Mouse (Mus musculus) erythroblast, embryonic 14.5 days (primary cell): ENCODE measurements at regions not wholly inside any gene's neighbourhood (a gene's known extent, or its start where the extent isn't known, plus 50 kb on each side); places are given as distances from the start of the nearest gene placed in this dataset.

Experiments
- H3K27me3 ChIP-seq: 2 replicates; pipeline ENCODE4 v1.6.1; 2012; ENCODE audit warnings: inconsistent platforms; ENCODE audit not compliant: control insufficient read depth
- H3K36me3 ChIP-seq: 2 replicates; pipeline ENCODE4 v1.6.1; 2012; ENCODE audit warnings: mild to moderate bottlenecking, inconsistent platforms; ENCODE audit not compliant: control insufficient read depth
- H3K4me1 ChIP-seq: 2 replicates; pipeline ENCODE4 v1.6.1; 2012; ENCODE audit warnings: inconsistent platforms; ENCODE audit not compliant: control insufficient read depth
- H3K4me3 ChIP-seq: replicated peaks from 2 replicates; pipeline ENCODE3; 2012; ENCODE audit warnings: moderate library complexity, mild to moderate bottlenecking, inconsistent platforms
- H3K9me3 ChIP-seq: 2 replicates; pipeline ENCODE4 v1.6.1; 2012; ENCODE audit warnings: low read length, inconsistent platforms, mixed read lengths; ENCODE audit not compliant: control insufficient read depth
- GATA1 ChIP-seq: IDR thresholded peaks from 2 replicates; pipeline ENCODE4 v1.6.1; 2012; ENCODE audit warnings: low read length, inconsistent platforms, mixed read lengths
- TAL1 ChIP-seq: IDR thresholded peaks from 3 replicates; pipeline ENCODE4 v1.6.1; 2012; ENCODE audit warnings: low read length, inconsistent platforms, mixed read lengths

DNA sequence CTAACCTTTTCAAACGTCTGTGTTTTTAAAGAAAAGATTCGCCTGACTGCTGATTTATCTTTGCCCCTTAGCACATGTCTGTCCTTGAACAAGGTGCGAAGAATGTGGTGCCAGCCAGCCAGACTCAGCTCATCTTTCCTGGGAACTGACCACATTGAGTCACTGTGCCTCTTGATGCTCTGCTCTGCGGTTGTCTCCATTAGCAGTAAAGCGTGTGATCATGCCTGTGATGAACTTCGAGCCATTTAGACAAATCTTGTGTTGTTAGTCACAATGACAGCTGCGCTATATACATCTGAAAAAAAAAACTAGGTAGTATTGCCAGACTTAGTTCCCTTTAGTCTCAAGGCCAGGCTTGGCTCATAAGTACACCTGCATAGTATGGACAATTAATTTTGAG lies 140.1 kb downstream of the Fam43a start:
- Histone ChIP-seq H3K9me3 (no peaks in the 10 kb centered on the region), H3K36me3 (no peaks in the 10 kb centered on the region), H3K4me1 (no peaks in the 10 kb centered on the region), H3K4me3 (no peak overlapping the region), H3K27me3 (no peaks in the 10 kb centered on the region)
- TF ChIP-seq GATA1: no peak
- TF ChIP-seq TAL1: no peak

- Histone ChIP-seq H3K36me3 (no peaks in the 10 kb centered on the region), H3K9me3 (no peaks in the 10 kb centered on the region), H3K4me3 (no peak overlapping the region), H3K27me3 (no peaks in the 10 kb centered on the region), H3K4me1 (no peaks in the 10 kb centered on the region)
- TF ChIP-seq TAL1: no peak
- TF ChIP-seq GATA1: no peak
Observed at GRCm38 (mm10) chr16:30741192-30741591, 141.7 kb downstream of the Fam43a start.

DNA sequence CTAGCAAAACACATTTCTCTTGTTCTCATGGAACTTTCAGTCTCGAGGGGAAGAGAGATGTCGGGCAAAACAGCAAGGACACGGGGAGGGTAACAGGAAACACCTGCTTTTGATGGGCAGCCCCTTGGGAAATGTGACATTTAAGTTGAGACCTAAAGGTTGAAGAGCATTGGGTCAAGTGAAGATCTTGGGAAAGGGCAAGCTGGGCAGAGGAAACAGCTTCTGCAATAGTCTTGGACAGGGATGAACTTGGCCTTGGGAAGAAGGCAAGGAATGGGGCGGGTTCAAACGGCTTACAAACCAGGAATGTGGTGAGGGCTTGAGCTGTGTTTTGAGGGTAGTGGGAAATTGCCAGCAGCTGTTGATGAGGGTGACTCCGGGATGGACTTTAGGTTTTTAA lies 143.0 kb downstream of the Fam43a start:
- Histone ChIP-seq H3K4me3 (no peak overlapping the region), H3K4me1 (no peaks in the 10 kb centered on the region), H3K36me3 (no peaks in the 10 kb centered on the region), H3K9me3 (no peaks in the 10 kb centered on the region), H3K27me3 (no peaks in the 10 kb centered on the region)
- TF ChIP-seq TAL1 (no peak), GATA1 (no peak)

DNA sequence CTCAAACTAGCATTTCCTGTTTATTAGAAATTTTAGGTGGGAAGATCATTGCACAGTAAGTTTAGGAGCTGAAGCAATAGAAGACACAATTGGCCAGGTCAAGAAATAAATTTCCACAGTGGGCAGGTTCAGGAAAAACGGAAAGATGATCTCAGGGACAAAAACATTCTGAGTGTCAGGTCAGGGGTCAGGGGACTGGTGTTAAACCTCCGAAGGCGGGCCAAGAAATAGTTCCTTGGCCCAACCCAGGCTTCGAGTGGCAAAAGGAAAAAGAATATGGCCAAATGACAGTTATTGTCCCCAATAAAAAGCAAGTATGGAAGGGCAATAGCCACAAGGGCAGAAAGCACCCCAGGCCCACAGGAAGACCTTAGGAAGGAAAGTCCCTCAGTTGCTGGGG lies 144.0 kb downstream of the Fam43a start:
- H3K9me3 ChIP-seq: no peaks in the 10 kb centered on the region
- TF ChIP-seq TAL1 (no peak), GATA1 (no peak)
- H3K36me3 ChIP-seq: no peaks in the 10 kb centered on the region
- no peaks in the 10 kb centered on the region for H3K27me3 ChIP-seq
- H3K4me3 ChIP-seq: no peak overlapping the region
- H3K4me1 ChIP-seq: no peaks in the 10 kb centered on the region

DNA sequence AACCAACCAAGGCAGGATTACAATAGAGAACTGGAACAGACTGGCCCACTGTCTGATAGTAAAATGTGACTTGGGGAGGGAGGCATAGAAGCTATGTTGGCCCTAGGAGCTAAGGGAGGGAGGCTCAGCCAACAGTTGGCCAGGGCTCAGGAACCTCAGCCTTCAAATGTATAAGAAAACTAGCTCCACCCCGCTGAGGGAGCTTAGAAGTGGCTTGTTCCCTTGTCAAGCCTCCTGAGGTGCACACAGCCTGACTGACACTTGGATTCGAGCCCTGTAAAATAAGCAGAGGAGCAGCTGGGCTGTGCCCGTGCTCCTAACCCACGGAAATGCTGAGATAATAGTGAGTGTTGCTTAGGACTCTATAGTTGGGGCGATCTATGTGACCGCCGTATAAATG lies 144.7 kb downstream of the Fam43a start:
- TF ChIP-seq GATA1 (no peak), TAL1 (no peak)
- no peak overlapping the region for H3K4me3 ChIP-seq
- H3K4me1 ChIP-seq: no peaks in the 10 kb centered on the region
- H3K27me3 ChIP-seq: no peaks in the 10 kb centered on the region
- H3K9me3 ChIP-seq: no peaks in the 10 kb centered on the region
- no peaks in the 10 kb centered on the region for H3K36me3 ChIP-seq

DNA sequence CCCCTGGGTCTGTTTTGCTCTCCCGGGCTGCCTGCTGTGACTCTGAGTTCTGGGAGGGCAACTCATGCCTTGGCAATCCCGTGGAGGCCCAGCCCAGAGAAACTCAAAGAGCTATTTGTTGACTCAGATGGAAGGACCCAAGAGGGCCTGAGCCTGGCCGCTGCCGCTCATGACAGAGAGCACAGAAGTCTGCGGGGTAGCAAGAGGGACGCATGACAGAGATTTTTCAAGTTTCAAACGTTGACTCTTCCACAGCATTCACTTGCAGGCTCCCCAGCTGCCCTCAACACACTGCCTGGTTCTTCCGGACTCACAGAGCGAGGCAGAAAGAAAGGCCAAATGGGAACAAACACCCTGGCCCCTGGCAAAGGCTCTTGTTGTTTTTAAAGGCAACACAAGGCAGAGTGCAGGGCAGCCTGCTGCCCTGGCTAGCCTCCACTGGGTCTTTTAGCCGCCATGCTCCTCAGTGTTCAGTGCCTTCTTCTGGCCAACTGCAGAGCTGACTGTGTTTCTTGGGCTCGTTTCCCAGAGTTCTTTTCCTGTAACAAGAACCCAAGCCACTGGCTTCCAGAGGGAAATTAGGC lies 146.2 kb downstream of the Fam43a start:
- Histone ChIP-seq H3K9me3 (no peaks in the 10 kb centered on the region), H3K27me3 (no peaks in the 10 kb centered on the region), H3K4me1 (no peaks in the 10 kb centered on the region), H3K4me3 (no peak overlapping the region), H3K36me3 (no peaks in the 10 kb centered on the region)
- TF ChIP-seq TAL1 (no peak), GATA1 (no peak)

DNA sequence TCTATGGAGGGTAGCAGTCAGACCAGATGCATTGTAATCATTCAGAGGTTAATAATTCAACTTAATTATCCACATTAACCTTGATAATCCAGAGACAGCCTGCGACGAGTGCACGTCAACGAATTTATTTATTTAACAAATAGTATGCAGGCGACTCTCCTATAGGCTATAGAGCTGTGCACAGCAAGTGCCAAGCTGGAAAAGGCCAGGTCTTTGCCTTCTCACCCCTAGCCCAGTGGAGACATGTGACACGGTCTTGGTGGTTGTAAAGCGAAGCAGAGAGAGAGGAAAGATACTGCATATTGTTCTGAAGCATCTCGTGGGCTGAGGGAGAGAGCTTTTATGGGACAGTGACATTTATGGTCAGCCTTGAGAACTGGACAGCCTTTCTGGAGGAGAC lies 146.7 kb downstream of the Fam43a start:
- Histone ChIP-seq H3K4me1 (no peaks in the 10 kb centered on the region), H3K36me3 (no peaks in the 10 kb centered on the region), H3K27me3 (no peaks in the 10 kb centered on the region), H3K9me3 (no peaks in the 10 kb centered on the region), H3K4me3 (no peak overlapping the region)
- TF ChIP-seq TAL1: no peak
- TF ChIP-seq GATA1: no peak

DNA sequence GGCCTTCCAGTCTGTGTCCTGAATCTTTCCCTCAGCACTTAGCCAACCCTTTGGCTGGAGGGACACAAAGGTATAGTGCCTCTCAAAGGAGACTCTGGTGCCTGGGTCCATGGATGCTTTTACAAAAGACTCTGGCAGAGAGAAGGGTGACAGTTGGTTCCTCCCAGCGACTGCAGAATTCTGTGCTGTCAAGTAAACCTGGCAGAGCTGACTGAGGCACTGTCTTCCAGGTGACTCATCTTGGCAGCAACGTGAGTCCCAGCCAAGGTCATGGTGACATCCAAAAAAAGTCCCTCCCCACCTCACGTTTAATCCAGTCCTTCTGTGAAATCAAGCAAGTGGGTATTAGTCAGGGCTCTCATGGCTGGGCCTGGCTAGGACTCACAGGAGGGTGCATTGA lies 150.3 kb downstream of the Fam43a start:
- Histone ChIP-seq H3K27me3 (no peaks in the 10 kb centered on the region), H3K4me3 (no peak overlapping the region), H3K4me1 (no peaks in the 10 kb centered on the region), H3K9me3 (no peaks in the 10 kb centered on the region), H3K36me3 (no peaks in the 10 kb centered on the region)
- TF ChIP-seq TAL1 (no peak), GATA1 (no peak)

DNA sequence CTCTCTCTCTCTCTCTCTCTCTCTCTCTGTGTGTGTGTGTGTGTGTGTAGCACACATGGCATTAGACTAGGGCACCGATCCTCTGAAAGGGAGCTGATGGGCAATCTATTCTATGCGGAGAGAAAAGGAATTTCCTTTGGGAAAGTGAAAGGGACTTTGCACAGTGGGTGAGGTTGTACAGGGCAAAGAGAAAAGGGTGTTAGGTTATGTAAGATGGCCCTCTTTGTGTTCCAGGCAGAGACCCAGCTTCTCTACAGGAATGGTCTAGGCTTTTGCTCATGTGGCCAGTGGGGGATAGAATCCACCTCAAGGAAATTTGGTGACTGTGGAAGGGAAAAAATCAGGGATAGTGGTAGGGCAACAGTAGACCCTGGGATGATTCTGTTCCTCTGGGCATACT lies 156.2 kb downstream of the Fam43a start:
- Histone ChIP-seq H3K4me3 (no peak overlapping the region), H3K36me3 (no peaks in the 10 kb centered on the region), H3K27me3 (no peaks in the 10 kb centered on the region), H3K4me1 (no peaks in the 10 kb centered on the region), H3K9me3 (no peaks in the 10 kb centered on the region)
- TF ChIP-seq GATA1 (no peak), TAL1 (no peak)

DNA sequence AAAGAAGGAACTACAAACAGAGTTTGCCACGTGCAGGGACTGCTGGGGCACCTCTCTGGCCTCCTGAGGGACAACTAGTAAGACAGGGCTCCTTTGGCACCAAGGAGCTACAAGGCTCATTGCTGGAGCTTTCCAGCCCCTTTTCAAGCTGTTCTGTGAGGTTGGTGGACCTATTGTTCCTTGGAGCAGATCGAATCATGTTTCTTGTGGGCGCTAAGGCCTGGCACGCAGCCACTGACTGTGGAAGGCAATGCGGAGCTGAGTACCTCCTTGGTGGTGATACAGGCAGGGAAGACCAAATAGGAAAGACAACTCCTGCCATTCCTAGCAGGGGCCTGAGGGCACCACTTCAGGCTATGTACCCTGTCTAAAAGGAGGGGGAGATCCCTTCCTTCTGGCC lies 157.2 kb downstream of the Fam43a start:
- H3K9me3 ChIP-seq: no peaks in the 10 kb centered on the region
- no peaks in the 10 kb centered on the region for H3K4me1 ChIP-seq
- no peak overlapping the region for H3K4me3 ChIP-seq
- no peaks in the 10 kb centered on the region for H3K36me3 ChIP-seq
- no peak for TF ChIP-seq GATA1
- no peak for TF ChIP-seq TAL1
- no peaks in the 10 kb centered on the region for H3K27me3 ChIP-seq
